Mouse (Mus musculus): ENCODE data around the gene Trp63.
"Not testable (repeated sequence)": the region's sequence is repeated elsewhere in the genome, so short reads cannot be mapped to it uniquely, and the experiment has no call there.

DNA sequence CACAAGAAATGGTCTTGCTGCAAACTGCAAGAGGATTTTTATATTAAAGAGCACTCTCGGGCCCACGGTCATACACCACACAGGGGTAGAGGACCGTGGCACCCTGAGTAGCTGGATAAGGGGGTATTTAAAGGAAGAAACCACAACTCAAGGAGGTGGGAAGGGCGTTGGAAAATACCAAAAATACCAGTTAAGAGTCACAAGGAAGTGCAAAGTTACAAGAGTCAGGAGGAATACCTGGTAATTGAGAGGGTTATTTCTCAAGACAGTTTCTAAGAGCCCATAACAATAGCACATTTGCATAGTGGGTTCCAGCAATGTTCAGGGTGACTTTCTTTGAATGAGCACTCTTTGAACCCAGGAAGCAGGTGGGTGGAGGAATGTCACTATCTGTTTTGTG lies 38.8 kb upstream of the Trp63 start:
- not testable (repeated sequence) for TF ChIP-seq CTCF (IDR thresholded peaks at IDR 0.05; ENCODE audit: low read depth, low read length); POLR2A (IDR thresholded peaks at IDR 0.05; ENCODE audit: borderline replicate concordance, low read depth, low read length)

Data from bone marrow macrophage, adult 2 months (primary cell).